Mouse (Mus musculus) CD8-positive naive resting alpha-beta T cell, adult 2 months (primary cell): Measurements from ENCODE around the gene Ensa.
A peak's percentile ranks its signal among the peaks of the same experiment; 100 is the strongest.
"Not testable (repeated sequence)": the region's sequence is repeated elsewhere in the genome, so short reads cannot be mapped to it uniquely, and the experiment has no call there.

Experiments
- DNase-seq, 2 experiments: peaks; one replicate each; pipeline ENCODE4 v3.0.0; 2022; ENCODE audit warnings: low read depth in 2 of 2, low spot score in 2 of 2

Gene Ensa

GRCm38 (mm10) chr3:95661945-95662715 is 37.3 kb downstream of the Ensa start:
- DNase-seq: no peak

- DNase-seq: no peak
These were observed 38.1 kb downstream of the Ensa start for GRCm38 (mm10) chr3:95662724-95663449.

GRCm38 (mm10) chr3:95663486-95663885 is 38.7 kb downstream of the Ensa start:
- DNase-seq: no peak

DNA sequence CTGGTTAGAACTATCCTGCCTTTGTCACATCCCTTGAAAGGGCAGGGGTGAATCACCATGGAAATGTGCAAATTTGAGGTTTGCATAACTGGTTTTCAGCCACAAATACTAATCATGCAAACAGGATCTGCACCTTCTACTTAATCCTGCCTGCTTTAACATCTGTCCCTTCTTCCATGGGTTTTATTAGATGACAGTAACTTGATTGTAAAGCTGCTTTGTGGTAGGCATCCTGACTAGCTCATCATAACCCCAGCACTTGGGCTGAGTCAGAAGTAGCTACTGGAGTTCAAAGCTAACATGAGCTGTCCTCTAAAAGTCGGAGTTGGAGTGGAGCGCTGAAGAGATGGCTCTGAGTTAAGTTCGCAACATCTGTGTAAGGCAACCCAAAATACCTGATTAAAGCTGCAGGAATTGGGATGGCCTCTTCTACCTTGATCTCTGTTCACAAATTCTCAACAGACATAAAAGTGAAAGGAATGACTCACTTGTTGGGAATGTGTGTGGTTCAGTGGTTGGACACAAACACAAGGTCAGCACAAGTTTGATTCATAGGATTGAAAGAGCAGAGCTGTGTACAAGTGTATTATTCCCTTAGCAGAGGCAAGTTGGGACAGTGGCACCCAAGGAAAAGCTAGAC is 39.3 kb downstream of the Ensa start:
- DNase-seq: no peak

DNA sequence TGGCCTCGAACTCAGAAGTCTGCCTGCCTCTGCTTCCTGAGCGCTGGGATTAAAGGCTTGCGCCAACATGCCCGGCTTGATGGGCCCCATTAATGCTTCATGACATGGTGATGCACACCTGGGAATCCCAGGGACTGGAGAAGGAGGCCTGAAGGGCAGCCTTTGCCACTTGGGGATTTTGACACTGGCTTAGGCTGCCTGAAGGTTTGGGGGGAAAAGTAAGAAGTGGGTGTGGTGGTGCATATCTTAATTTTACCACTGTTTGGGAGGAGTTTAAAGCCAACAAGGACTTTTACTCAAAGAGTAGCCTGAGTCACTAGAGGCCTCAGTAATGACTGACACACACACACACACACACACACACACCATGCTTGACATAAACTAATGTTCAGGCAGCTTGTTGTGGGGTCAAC is 40.2 kb downstream of the Ensa start:
- DNase-seq: no peak

GRCm38 (mm10) chr3:95666124-95666844 is 41.5 kb downstream of the Ensa start:
- DNase-seq: peak; percentile 46 to 67

- DNase-seq: no peak
These were observed 42.7 kb downstream of the Ensa start for GRCm38 (mm10) chr3:95667521-95667920.

GRCm38 (mm10) chr3:95668026-95668425 is 43.2 kb downstream of the Ensa start:
- DNase-seq: no peak

DNA sequence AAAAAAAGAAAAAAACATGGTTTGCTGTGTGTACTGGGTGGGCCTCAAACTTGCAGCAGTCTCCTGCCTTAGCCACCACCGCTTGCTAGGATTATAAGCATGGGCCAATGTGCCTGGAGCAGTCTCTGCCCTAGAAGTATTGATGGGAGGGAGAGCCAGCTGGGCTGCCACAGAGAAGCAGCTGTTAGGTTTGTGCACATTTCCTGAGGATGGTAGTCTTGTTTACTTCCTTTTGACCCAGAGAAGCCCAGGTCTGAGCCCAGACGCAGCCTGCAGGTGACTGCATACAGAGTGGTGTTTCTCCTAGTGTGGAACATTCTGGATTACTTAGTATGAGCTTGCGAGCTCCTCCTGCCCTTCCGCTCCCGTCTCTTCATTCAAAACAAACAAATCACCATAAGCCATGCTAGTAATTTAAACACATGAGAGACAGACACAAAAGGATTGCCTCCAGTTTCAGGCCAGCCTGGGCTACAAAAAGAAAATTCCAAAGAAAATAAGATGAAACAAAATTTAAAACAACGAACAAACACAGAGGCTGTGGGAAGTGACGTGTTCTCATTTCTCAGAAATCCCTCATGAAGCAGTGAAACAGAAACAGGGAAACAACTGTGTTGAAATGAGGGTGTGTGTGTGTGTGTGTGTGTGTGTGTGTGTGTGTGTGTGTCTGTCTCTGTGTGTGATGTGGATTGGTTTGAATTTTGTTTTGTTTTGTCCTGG is 44.0 kb downstream of the Ensa start:
- DNase-seq: peak; percentile 53 to 57

GRCm38 (mm10) chr3:95669309-95669665 is 44.5 kb downstream of the Ensa start:
- no peak for DNase-seq

- DNase-seq: not testable (repeated sequence)
These were observed 45.6 kb downstream of the Ensa start for GRCm38 (mm10) chr3:95670419-95670818.

GRCm38 (mm10) chr3:95671201-95671600 is 46.4 kb downstream of the Ensa start:
- no peak for DNase-seq

- DNase-seq: peak in 1 of 2 experiments; percentile 68
These were observed 47.7 kb downstream of the Ensa start for GRCm38 (mm10) chr3:95672461-95672860.

GRCm38 (mm10) chr3:95672861-95673706 is 48.3 kb downstream of the Ensa start:
- DNase-seq: peak; percentile 63 to 65

GRCm38 (mm10) chr3:95673707-95674211 is 49.0 kb downstream of the Ensa start:
- DNase-seq: no peak

DNA sequence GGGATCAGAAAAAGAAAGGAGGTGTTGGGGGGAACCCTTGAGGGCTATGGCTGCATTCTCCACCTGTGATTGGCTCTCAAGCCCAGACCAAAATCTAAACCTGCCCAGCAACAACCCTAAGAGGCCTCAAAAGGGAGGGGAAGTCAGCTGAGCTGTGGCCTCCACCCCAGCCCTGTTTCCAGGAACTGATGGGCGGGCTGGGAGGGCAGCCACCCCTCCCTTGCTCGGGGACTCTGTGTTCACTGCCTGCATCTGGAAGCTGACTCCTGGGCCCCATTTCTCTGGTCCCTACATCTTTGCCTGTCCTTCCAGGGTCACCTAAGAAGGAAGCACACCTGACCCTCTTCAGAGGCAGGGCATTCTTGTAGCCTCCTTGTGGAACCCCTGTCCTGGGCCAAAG is 49.4 kb downstream of the Ensa start:
- DNase-seq: peak; percentile 75 to 82

- no peak for DNase-seq
These were observed 50.0 kb downstream of the Ensa start for GRCm38 (mm10) chr3:95674812-95675211.

GRCm38 (mm10) chr3:95675301-95676092 is 50.7 kb downstream of the Ensa start:
- DNase-seq: peak; percentile 42 to 54
